Mouse (Mus musculus) bone marrow, adult 2 months (tissue): ENCODE results near the gene Evx2.

ENCODE experiments used
- CTCF ChIP-seq: fragments of 200-500 bp; IDR thresholded peaks from 2 replicates; pipeline ENCODE4 v1.5.1; 2011; ENCODE audit warnings: low read length, control low read depth; ENCODE audit not compliant: control insufficient read depth, insufficient read depth
- POLR2A ChIP-seq: fragments of 200-500 bp; IDR thresholded peaks from 2 replicates; pipeline ENCODE4 v1.6.1; 2011; ENCODE audit warnings: low read depth, mild to moderate bottlenecking, control low read depth, low read length, borderline replicate concordance; ENCODE audit not compliant: control insufficient read depth

DNA sequence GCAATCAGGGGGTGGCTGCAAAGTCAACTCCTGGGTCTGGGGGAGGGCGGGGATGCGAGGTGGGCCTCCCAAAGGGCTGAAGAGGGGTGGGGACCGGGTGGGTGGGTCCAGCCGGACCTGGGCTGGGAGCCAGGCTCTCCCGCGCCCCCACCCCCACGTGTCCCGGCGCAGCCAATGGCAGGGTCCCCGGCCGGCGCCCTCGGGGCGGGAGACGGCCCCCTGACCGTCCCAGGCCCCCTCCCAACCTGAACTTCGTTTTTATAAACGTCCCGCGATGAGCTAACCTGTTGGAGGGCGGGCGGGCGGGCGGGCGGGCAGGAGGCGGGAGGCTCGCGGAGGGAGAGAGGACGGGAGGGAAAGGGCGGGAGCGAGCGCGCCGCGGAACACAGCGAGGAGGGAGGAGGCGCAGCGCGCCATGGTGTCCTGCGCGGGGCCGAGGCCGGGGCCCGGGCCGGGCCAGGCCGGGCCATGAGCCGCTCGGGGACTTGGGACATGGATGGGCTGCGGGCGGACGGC lies 8.5 kb upstream of the Evx2 start, which contains the start of gene Hoxd13:
- no peak for TF ChIP-seq POLR2A
- no peak for TF ChIP-seq CTCF
